Mouse (Mus musculus): Measurements from ENCODE around the gene Nup214.

DNA sequence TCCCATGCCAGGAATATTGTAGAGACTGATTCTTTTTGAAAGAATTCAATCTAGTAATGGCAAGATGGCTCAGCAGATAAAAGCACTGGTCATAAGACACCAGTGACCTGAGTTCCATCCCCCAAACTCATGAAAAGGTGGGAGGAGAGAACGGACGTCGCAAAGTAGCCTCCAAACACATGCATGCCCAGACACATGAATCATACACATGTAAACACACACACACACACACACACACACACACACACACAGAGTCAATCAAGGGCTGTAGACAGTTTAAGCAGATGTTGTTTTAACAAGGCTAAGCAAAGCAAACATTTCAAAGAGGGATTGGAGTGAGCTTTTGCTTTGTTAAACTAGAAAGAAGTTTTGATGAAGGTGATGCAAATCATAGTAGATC is 10.0 kb upstream of the Nup214 start:
- TF ChIP-seq CTCF (IDR thresholded peaks at IDR 0.05; ENCODE audit: low read depth, low read length): no peak
- TF ChIP-seq POLR2A (IDR thresholded peaks at IDR 0.05; ENCODE audit: extremely low read depth, insufficient read depth, low read length): no peak
